Mouse (Mus musculus): ENCODE measurements around the gene Ppp2r5a.

- TF ChIP-seq CTCF (IDR thresholded peaks at IDR 0.05; ENCODE audit: low read depth) (no peak), EP300 (IDR thresholded peaks at IDR 0.05; ENCODE audit: low read depth) (no peak)
Observed at GRCm38 (mm10) chr1:191375644-191375998, 27.5 kb downstream of the Ppp2r5a start.
